Mouse (Mus musculus): Measurements from ENCODE around the gene Pbrm1.

- no peak for TF ChIP-seq MAFK (IDR thresholded peaks at IDR 0.05; ENCODE audit: borderline replicate concordance, low read depth, low read length)
- no peak for TF ChIP-seq CTCF (IDR thresholded peaks at IDR 0.05 in 2 of 3, conservative IDR thresholded peaks at IDR 0.05 in 1 of 3; ENCODE audit: control insufficient read depth in 1 of 3, insufficient read depth in 1 of 3, low read depth in 2 of 3, low read length in 3 of 3, poor library complexity in 1 of 3, severe bottlenecking in 1 of 3)
- no peak for TF ChIP-seq BHLHE40 (IDR thresholded peaks at IDR 0.05; ENCODE audit: borderline replicate concordance, low read depth, low read length)
- TF ChIP-seq POLR2AphosphoS2 (IDR thresholded peaks at IDR 0.05; ENCODE audit: low read length), result peak; percentile 51; the same call in 1 of the 2 replicates
- TF ChIP-seq POLR2A (IDR thresholded peaks at IDR 0.05; ENCODE audit: control insufficient read depth in 1 of 2, insufficient read depth in 1 of 2, low read depth in 1 of 2, low read length in 2 of 2, poor library complexity in 1 of 2), result peak in 1 of 2 experiments; percentile 26; a peak in 2 of 4 replicates
- TF ChIP-seq ELF1 (IDR thresholded peaks at IDR 0.05; ENCODE audit: low read depth, low read length), result no peak
- no peak for TF ChIP-seq USF1 (IDR thresholded peaks at IDR 0.05; ENCODE audit: low read depth, low read length)
- TF ChIP-seq GABPA (IDR thresholded peaks at IDR 0.05; ENCODE audit: low read depth, low read length), result no peak
- TF ChIP-seq UBTF (IDR thresholded peaks at IDR 0.05; ENCODE audit: borderline replicate concordance, insufficient read depth, low read depth, low read length), result no peak
- TF ChIP-seq MYC (IDR thresholded peaks at IDR 0.05; ENCODE audit: low read depth, low read length), result no peak
- TF ChIP-seq NRF1 (IDR thresholded peaks at IDR 0.05; ENCODE audit: insufficient read depth, low read depth, low read length, poor library complexity, severe bottlenecking), result no peak
- TF ChIP-seq ETS1 (IDR thresholded peaks at IDR 0.05; ENCODE audit: low read depth, low read length), result no peak
Measured at GRCm38 (mm10) chr14:31013928-31014327, 5.0 kb upstream of the Pbrm1 start.

Data from MEL (cell line).